Mouse (Mus musculus): Measurements from ENCODE around the gene Mkln1. TPM values are rescaled to one million over a fixed set of nuclear protein-coding genes. Genes with fewer than 3 reads are reported as not detected.

The Mkln1 gene
- polyA plus RNA-seq (2012; rRNA removed) (21.3 and 39.4 TPM in 2 replicates), polyA plus RNA-seq (2014; fragmentation: Nextera tagmentation; extraction: Ambion mirVana) (133 and 138 TPM in 2 replicates)

GRCm38 (mm10) chr6:31398431-31399205 is at the start of gene Mkln1:
TSS of gene Mkln1 (plus strand) at chr6:31398735.
- Histone ChIP-seq H3K4me2 (ENCODE audit: low read depth) (peak within 1 kb of the TSS; percentile 93), H3K4me3 (ENCODE audit: insufficient read depth in 1 of 2, low read depth in 2 of 2, low read length in 2 of 2) (peak within 1 kb of the TSS; percentile 74 to 98), H3K9me3 (ENCODE audit: control insufficient read depth, low read length) (no peaks in the 10 kb centered on the region), H3K27me3 (ENCODE audit: control insufficient read depth, insufficient read depth, low read length) (no peaks in the 10 kb centered on the region), H3K36me3 (replicated peaks; ENCODE audit: control insufficient read depth, insufficient read depth, low read depth) (no peaks in the 10 kb centered on the region), H3K9ac (replicated peaks) (peak within 1 kb of the TSS; percentile 83), H3K4me1 (replicated peaks; ENCODE audit: control insufficient read depth in 2 of 2, insufficient read depth in 2 of 2, low read length in 1 of 2) (peaks cover 30 to 36% of the 10 kb centered on the region in 2 experiments), H3K27ac (peak within 1 kb of the TSS; percentile 59)
- WGBS (ENCODE audit: insufficient replicate concordance): under 1% methylated on average over 65 of the region's 65 CpGs
- TF ChIP-seq EP300 (IDR thresholded peaks at IDR 0.05; ENCODE audit: low read depth): no peak; the same call in 1 of the 2 replicates
- TF ChIP-seq CTCF (IDR thresholded peaks at IDR 0.05; ENCODE audit: low read depth): no peak
- ATAC-seq (ENCODE audit: insufficient read depth) (peak; percentile 96), DNase-seq (ENCODE audit: low read depth in 3 of 3, low spot score in 3 of 3) (peak; percentile 69 to 74 (median 71))

- no peak overlapping the region for H3K4me3 ChIP-seq (ENCODE audit: insufficient read depth in 1 of 2, low read depth in 2 of 2, low read length in 2 of 2)
- ATAC-seq (ENCODE audit: insufficient read depth) (no peak), DNase-seq (ENCODE audit: low read depth in 3 of 3, low spot score in 3 of 3) (no peak)
- H3K27me3 ChIP-seq (ENCODE audit: control insufficient read depth, insufficient read depth, low read length): no peaks in the 10 kb centered on the region
- H3K9ac ChIP-seq (replicated peaks): no peak overlapping the region
- H3K27ac ChIP-seq: no peak overlapping the region
- TF ChIP-seq CTCF (IDR thresholded peaks at IDR 0.05; ENCODE audit: low read depth) (no peak), EP300 (IDR thresholded peaks at IDR 0.05; ENCODE audit: low read depth) (no peak)
- no peaks in the 10 kb centered on the region for H3K36me3 ChIP-seq (replicated peaks; ENCODE audit: control insufficient read depth, insufficient read depth, low read depth)
- no peak overlapping the region for H3K4me2 ChIP-seq (ENCODE audit: low read depth)
- no peaks in the 10 kb centered on the region for H3K4me1 ChIP-seq (replicated peaks; ENCODE audit: control insufficient read depth in 2 of 2, insufficient read depth in 2 of 2, low read length in 1 of 2)
- WGBS (ENCODE audit: insufficient replicate concordance): 76% methylated on average over 26 of the region's 26 CpGs
- no peaks in the 10 kb centered on the region for H3K9me3 ChIP-seq (ENCODE audit: control insufficient read depth, low read length)
These were observed 41.9 kb upstream of the Mkln1 start for GRCm38 (mm10) chr6:31356444-31357191.

GRCm38 (mm10) chr6:31357286-31357685 is 41.2 kb upstream of the Mkln1 start:
- H3K4me2 ChIP-seq (ENCODE audit: low read depth): no peak overlapping the region
- no peak overlapping the region for H3K27ac ChIP-seq
- H3K9ac ChIP-seq (replicated peaks): no peak overlapping the region
- no peaks in the 10 kb centered on the region for H3K4me1 ChIP-seq (replicated peaks; ENCODE audit: control insufficient read depth in 2 of 2, insufficient read depth in 2 of 2, low read length in 1 of 2)
- 65% methylated on average over 4 of the region's 4 CpGs for WGBS (ENCODE audit: insufficient replicate concordance)
- DNase-seq (ENCODE audit: low read depth in 3 of 3, low spot score in 3 of 3) (no peak), ATAC-seq (ENCODE audit: insufficient read depth) (no peak)
- H3K36me3 ChIP-seq (replicated peaks; ENCODE audit: control insufficient read depth, insufficient read depth, low read depth): no peaks in the 10 kb centered on the region
- no peak for TF ChIP-seq EP300 (IDR thresholded peaks at IDR 0.05; ENCODE audit: low read depth)
- no peaks in the 10 kb centered on the region for H3K27me3 ChIP-seq (ENCODE audit: control insufficient read depth, insufficient read depth, low read length)
- H3K9me3 ChIP-seq (ENCODE audit: control insufficient read depth, low read length): no peaks in the 10 kb centered on the region
- no peak overlapping the region for H3K4me3 ChIP-seq (ENCODE audit: insufficient read depth in 1 of 2, low read depth in 2 of 2, low read length in 2 of 2)

- H3K4me3 ChIP-seq (ENCODE audit: insufficient read depth in 1 of 2, low read depth in 2 of 2, low read length in 2 of 2): no peak overlapping the region
- H3K36me3 ChIP-seq (replicated peaks; ENCODE audit: control insufficient read depth, insufficient read depth, low read depth): no peaks in the 10 kb centered on the region
- no peak for DNase-seq (ENCODE audit: low read depth in 3 of 3, low spot score in 3 of 3)
- no peaks in the 10 kb centered on the region for H3K4me1 ChIP-seq (replicated peaks; ENCODE audit: control insufficient read depth in 2 of 2, insufficient read depth in 2 of 2, low read length in 1 of 2)
- ATAC-seq (ENCODE audit: insufficient read depth): no peak
- no peaks in the 10 kb centered on the region for H3K27me3 ChIP-seq (ENCODE audit: control insufficient read depth, insufficient read depth, low read length)
- TF ChIP-seq CTCF (IDR thresholded peaks at IDR 0.05; ENCODE audit: low read depth) (no peak), EP300 (IDR thresholded peaks at IDR 0.05; ENCODE audit: low read depth) (no peak)
- H3K27ac ChIP-seq: no peak overlapping the region
- 60% methylated on average over 11 of the region's 11 CpGs for WGBS (ENCODE audit: insufficient replicate concordance)
- no peaks in the 10 kb centered on the region for H3K9me3 ChIP-seq (ENCODE audit: control insufficient read depth, low read length)
- no peak overlapping the region for H3K9ac ChIP-seq (replicated peaks)
- no peak overlapping the region for H3K4me2 ChIP-seq (ENCODE audit: low read depth)
These were observed 35.9 kb upstream of the Mkln1 start for GRCm38 (mm10) chr6:31362617-31363016.

- no peak for ATAC-seq (ENCODE audit: insufficient read depth)
- Histone ChIP-seq H3K27me3 (ENCODE audit: control insufficient read depth, insufficient read depth, low read length) (no peaks in the 10 kb centered on the region), H3K4me3 (ENCODE audit: insufficient read depth in 1 of 2, low read depth in 2 of 2, low read length in 2 of 2) (no peak overlapping the region), H3K9me3 (ENCODE audit: control insufficient read depth, low read length) (no peaks in the 10 kb centered on the region), H3K4me1 (replicated peaks; ENCODE audit: control insufficient read depth in 2 of 2, insufficient read depth in 2 of 2, low read length in 1 of 2) (no peaks in the 10 kb centered on the region), H3K36me3 (replicated peaks; ENCODE audit: control insufficient read depth, insufficient read depth, low read depth) (no peaks in the 10 kb centered on the region), H3K9ac (replicated peaks) (no peak overlapping the region), H3K27ac (no peak overlapping the region), H3K4me2 (ENCODE audit: low read depth) (no peak overlapping the region)
- TF ChIP-seq EP300 (IDR thresholded peaks at IDR 0.05; ENCODE audit: low read depth): no peak
- TF ChIP-seq CTCF (IDR thresholded peaks at IDR 0.05; ENCODE audit: low read depth): no peak
- 68% methylated on average over 3 of the region's 3 CpGs for WGBS (ENCODE audit: insufficient replicate concordance)
- no peak for DNase-seq (ENCODE audit: low read depth in 3 of 3, low spot score in 3 of 3)
These were observed 34.1 kb upstream of the Mkln1 start for GRCm38 (mm10) chr6:31364399-31364798.

Measured in liver, embryonic 14.5 days (tissue).